Mouse (Mus musculus): ENCODE measurements around the gene Rmnd5a. TPM values are rescaled to one million over a fixed set of nuclear protein-coding genes. Genes with fewer than 3 reads are reported as not detected.

The Rmnd5a gene
- polyA plus RNA-seq, 1 experiment, result 9.0 TPM

DNA sequence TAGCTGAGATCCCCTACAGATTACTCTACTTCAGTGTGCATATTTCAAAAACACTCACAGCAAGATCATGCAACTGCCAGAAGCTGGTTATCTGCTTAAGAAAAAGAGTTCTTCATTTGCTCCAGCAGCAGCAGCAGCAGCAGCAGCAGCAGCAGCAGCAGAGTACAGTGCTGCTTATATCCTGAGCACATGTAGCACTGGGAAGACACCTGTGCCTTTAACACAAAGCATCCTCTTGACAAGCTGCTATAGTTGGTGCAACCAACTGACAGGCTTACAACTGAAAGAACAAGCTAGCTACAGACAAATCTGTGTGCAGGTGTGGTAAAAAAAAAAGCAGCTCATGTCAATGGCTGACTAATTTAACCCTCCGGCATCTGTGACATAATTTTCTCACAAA lies 44.4 kb downstream of the Rmnd5a start:
- TF ChIP-seq GATA1 (IDR thresholded peaks at IDR 0.05; ENCODE audit: low read length), result no peak

DNA sequence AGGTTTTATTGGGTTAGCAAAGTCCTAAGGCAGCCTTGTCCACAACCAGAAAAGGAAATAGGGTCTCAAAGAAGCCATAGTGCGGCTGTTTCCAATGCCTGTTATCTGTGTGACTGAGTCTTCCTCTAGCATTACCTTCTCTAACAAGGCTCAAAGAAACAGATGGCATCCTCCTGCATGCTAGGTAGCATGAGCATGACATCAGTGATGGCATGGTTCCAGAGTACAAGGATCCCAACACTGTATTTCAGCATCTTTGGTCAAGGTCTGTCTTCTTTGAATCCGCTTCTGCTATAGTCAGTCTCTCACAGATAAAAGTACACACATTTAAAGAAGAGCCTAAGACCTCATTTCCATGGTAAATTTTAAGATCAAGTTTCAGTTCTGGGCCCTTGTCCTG lies 49.9 kb downstream of the Rmnd5a start:
- no peak for TF ChIP-seq GATA1 (IDR thresholded peaks at IDR 0.05; ENCODE audit: low read length)

DNA sequence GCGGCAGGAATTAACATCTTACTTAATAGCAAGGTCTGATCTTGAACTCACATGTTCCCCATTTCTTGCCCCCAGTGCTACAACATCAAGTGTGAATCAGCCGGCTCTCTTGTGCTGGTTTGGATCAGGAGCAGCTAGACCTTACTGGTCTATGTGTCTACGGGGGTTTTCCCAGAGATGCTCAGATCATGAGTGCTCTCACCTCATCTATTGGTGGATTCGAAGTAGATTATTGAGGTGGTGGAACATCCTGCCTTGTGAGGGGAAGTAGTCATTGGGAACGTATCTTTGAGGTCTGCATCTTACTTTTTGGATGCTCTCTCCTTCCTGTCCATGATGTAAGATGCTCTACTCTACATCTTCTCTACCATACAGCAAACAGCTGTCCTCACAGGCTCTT lies 58.8 kb downstream of the Rmnd5a start:
- TF ChIP-seq GATA1 (IDR thresholded peaks at IDR 0.05; ENCODE audit: low read length), result no peak

DNA sequence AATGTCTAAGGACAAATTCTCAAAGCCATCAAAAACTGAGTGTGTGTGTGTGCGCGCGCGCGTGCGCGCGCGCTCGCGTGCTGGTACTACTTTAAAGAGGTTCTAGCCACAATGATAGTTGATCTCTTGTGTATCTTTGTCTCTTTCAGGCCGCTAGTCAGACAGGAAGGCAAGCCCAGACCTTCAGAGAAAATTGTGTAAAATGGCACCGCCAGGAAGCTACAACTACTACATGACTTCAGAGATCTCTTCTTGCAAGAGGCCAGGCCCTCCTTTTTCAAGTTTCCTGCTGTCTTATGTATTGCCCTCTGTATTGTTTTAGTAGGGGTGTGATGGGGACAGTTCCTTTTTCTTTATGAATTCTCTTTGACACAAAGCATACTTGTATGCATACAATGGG lies 63.7 kb downstream of the Rmnd5a start:
- no peak for TF ChIP-seq GATA1 (IDR thresholded peaks at IDR 0.05; ENCODE audit: low read length)

DNA sequence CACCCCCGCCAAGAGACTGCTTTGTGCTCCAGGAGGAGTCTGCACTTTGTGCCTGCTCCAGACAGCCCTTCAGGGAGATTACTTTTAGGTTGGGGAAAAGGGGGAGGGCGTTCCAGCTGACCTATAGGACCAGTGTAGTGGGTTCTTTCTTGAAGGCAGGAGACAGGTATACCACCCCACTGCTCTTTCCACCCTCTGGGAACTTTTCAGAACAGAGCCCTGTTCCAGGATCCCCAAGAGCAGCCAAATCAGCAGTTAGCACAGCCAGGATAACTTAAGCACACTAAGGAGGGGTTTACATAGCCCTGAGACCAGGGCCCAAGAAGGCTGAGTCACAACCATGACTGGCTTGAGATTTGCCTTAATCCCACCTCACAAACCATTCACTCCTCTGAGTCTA lies 65.5 kb downstream of the Rmnd5a start:
- TF ChIP-seq GATA1 (IDR thresholded peaks at IDR 0.05; ENCODE audit: low read length), result no peak

DNA sequence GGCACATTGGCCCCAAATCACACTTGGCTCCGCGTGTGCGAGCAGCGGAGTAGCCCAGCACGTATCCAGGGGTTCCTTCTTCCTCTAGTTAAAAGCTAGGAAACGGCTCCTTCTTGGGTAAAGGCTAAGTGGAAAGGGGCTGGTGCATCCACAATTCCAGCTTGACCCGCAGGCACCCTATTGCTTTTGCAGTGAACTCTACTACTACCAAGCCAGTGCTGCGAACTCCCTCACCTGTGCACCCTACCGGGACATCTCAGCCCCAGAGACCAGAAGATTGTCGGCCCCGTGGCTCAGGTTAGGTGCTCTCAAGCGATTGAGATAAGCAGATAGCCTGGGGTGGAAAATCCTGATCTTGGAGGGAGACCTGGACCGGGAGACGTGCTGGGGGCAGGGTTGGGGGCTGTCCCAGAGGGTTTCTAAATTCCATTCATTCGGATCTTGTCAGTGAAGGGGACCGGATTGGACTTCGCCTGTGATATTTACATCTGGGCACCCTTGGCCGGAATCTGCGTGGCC lies 66.1 kb downstream of the Rmnd5a start:
- TF ChIP-seq GATA1 (IDR thresholded peaks at IDR 0.05; ENCODE audit: low read length), result no peak

DNA sequence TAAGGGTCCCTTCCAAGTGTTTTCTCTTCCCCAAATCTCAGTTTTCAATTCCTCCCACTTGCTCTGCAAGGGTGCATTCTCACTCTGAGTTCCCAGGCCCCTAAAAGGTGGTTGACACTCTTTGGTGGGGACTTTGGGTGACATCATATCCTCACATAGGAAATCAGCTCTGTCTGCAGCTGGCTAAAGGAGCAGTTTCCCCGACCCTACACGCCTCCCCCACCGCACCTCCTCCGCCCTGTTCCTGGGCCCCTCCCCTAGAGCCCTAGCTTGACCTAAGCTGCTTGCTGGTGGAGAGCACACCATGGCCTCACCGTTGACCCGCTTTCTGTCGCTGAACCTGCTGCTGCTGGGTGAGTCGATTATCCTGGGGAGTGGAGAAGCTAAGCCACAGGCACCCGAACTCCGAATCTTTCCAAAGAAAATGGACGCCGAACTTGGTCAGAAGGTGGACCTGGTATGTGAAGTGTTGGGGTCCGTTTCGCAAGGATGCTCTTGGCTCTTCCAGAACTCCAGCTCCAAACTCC lies 67.1 kb downstream of the Rmnd5a start, which contains the start of gene Cd8a:
Cd8a (plus strand) TSS at position 179 of the 527 bp plus-strand sequence.
- TF ChIP-seq GATA1 (IDR thresholded peaks at IDR 0.05; ENCODE audit: low read length), result no peak

DNA sequence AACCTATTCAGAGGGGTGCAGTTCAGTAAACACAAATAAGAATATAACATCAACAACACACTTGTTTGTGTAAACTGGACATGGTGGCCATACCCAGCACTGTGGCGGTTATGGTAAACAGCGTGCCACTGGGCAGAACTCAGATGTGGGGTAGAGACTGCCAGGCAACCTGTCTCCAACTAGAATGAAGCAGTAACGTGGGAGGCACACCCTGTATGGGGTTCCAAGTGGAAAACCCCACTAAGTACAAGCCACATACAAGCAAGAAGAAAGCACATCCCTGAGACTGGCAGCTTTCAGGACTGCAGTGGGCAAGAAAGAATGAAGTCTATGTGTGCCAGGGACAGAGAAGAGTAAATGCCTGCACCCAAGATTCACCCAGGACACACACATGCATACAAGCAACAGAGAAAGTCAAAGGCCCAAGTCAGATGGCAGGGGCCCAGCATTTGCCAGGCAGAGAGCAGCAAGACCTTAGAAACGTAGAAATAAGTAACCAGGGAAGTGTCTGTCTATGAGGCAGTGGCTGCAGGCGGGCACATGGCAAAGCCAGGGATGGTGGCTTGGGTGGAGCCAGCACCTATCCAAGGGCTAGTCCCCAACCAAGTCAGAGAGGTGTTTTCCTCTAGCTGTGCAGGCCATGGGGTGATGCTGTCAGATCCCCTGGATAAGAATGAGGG lies 68.3 kb downstream of the Rmnd5a start:
- no peak for TF ChIP-seq GATA1 (IDR thresholded peaks at IDR 0.05; ENCODE audit: low read length)

DNA sequence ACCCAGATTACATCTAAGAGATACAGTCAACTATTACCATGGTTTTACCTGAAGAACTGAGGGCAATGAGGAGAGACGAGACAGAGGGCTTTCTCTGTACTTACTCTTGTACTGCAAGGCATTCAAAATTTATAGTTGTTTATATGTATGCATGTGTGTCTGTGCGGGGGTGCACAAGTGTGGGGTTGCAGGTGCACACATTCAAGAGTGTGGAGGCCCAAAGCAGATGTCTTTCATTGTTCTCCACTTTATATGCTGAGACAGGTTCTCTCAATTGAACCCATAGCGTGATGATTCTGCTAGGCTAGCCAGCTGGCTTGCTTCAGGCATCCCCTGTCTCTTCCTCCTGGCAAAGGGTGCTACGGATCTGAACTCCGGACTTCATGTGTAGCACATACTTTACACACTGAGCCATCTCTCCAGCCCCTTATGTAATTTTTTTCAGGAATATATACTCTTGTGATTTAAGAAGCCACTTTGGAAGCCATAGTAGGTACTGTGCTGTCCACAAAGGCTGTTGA lies 69.3 kb downstream of the Rmnd5a start:
- TF ChIP-seq GATA1 (IDR thresholded peaks at IDR 0.05; ENCODE audit: low read length), result no peak

DNA sequence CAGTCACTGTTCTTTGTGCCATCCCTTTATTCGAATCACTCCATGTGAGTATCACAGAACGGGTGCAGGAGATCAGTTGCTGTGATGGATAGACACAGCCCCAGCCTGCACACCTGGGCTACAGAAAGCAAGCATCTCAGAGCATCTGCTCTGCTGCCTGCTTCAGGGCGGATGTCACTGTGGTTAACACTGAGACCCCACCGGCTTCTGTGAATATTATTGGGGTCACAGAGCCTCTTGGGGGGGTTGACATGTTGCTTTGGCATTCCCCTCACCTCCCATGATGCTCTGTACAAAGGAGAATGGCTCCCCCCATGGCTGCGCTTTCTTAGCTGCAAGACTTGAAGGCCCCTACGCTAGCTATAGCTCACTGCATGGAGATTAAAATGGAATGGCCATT lies 71.0 kb downstream of the Rmnd5a start:
- no peak for TF ChIP-seq GATA1 (IDR thresholded peaks at IDR 0.05; ENCODE audit: low read length)

DNA sequence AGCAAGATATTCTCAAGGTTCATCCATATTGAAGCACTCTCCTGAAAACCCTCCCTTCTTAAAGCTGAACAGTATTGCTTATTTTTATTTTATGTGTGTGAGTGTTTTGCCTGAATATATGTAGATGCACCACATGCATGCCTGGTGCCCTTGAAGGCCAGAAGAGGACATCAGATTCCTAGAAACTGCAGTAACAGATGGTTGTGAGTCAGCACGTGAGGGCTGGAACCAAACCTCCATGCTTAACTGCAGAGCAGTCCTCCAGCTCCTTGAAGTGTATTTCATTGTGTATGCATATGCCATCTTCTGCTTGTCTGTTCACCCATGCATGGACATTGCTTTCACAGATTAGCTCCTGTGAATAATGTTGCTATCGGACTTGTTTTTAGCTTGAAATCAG lies 76.4 kb downstream of the Rmnd5a start:
- no peak for TF ChIP-seq GATA1 (IDR thresholded peaks at IDR 0.05; ENCODE audit: low read length)

DNA sequence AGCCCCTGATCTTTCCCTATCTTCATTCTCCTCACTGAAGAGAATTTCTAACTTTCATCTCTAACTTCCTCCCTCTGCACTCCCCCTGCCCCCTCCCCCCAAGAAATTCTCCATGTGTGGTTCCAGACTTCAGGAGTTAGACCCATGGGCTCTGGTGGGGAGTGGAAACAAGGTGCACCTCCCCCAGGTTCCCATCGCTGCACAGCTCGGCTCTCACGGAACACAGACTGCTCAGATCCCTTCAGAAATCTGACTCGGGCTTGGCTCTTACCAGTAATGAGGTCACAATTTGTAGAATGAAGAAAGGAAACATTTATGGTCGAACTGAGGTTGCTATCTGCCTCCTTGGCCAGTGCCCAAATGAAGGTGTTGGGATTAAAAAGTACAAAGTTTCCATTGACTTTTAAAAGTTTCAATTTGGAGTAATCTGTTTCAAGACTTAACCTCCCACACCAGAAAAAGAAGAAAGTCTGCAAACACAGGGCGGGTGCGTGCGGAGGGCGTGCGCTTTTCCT lies 79.2 kb downstream of the Rmnd5a start:
- no peak for TF ChIP-seq GATA1 (IDR thresholded peaks at IDR 0.05; ENCODE audit: low read length)

DNA sequence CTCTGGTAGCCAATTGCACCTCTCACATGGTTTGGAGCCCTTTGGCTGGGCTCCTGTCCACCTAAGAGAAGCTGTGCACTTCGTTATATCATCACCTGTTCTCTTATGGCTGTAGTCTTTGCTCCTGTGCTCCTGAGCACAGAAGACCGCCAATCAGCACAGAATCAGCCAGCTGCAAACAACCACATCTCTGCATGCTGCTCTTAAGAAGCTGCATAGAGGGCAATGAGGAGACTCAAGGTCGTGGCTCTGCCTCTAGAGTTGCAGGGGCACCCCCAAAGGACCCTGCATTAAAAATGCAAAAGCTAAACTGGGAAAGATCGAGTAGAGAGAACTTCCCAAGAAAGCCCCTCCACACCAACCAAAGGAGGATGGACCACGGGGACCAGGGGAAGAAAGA lies 79.7 kb downstream of the Rmnd5a start:
- TF ChIP-seq GATA1 (IDR thresholded peaks at IDR 0.05; ENCODE audit: low read length), result no peak

DNA sequence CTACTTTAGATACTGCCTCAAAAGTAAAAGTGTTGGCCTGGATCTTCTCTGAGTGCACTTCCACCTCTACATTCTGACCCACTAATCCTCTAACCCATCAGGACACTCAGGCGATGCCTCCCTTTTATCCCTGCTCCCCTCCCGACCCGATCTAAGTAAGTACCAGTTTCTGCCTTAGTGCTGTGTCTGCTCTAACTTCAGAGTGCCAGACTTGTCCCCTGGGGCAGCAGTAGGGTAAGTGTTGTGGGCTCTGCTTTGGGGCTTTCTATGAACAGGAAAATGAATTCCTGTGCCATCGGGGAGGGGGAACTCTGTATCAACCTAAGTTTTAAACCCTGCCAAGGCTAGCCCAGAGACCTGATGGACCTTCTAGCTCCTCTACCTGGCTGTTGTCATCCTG lies 80.2 kb downstream of the Rmnd5a start:
- no peak for TF ChIP-seq GATA1 (IDR thresholded peaks at IDR 0.05; ENCODE audit: low read length)

DNA sequence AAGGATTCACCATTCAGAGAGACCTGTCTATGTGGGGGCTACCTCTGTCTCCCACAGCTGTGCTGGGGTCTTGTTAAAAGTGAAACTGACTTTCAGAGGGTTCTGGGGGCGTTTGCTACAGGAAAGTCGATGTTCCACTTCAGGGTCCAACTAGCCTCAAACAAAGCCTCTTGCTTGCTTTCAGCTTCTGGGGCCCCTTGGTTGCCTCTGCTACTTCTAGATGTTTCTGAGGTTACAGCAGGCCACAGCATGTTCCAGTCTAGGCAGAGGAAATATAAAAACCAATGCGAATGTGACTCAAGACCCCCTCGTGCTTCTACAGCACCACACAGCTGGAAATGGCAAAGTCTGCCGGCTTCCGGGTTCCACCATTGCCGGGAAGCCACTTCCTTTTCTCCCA lies 82.9 kb downstream of the Rmnd5a start:
- no peak for TF ChIP-seq GATA1 (IDR thresholded peaks at IDR 0.05; ENCODE audit: low read length)

DNA sequence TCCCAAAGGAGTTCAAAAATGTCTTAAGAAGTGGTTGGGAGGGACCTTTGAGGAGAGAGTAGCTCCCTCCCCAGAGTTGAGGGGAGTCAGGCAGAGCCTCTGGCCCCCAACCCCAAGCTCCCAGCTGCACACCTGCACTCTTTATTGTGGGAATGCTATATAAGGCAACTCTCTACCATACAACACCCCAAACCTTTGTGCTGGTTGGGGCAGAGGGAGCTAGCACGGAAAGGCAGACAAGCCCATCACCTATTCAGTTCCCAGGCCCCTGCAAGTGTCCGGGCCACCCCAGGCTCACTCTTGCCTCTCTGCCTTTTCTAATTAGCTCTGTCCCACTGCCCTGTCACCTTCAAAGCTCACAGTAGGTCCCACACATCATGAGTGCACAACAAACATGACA lies 86.7 kb downstream of the Rmnd5a start:
- TF ChIP-seq GATA1 (IDR thresholded peaks at IDR 0.05; ENCODE audit: low read length), result no peak

DNA sequence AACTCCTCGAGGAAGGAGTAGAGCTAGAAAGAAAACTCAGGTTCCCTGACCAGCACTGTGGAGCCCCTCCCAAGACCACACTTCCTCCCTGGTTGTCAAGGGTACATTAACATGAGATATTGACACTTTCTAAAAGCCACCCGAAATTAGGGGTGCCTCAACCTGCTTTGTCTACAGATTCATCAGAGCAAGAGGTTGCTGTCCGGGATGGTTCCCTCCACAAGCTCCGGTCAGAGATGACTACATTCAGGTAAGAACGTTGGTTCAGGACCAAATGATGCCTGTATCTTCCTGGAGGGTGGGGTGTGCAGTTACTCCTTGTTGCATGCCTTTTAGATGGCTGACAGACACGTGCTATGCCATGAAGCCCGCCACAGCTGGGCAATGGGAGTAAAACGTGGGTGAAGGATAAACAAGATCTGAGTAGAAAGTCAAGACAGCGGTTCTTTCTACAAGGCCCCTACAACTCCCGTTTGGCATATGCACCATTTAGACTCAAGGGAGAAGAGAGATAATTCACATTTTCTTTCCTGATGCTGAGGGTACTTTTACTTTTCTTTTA lies 87.5 kb downstream of the Rmnd5a start:
- no peak for TF ChIP-seq GATA1 (IDR thresholded peaks at IDR 0.05; ENCODE audit: low read length)
